Mouse (Mus musculus): ENCODE measurements around the gene Ccl8. TPM values are rescaled to one million over a fixed set of nuclear protein-coding genes. Genes with fewer than 3 reads are reported as not detected.

Gene Ccl8
- polyA plus RNA-seq, 1 experiment from 2014 or later, result not detected

- Histone ChIP-seq H3K27me3 (no peaks in the 10 kb centered on the region), H3K27ac (replicated peaks) (no peak overlapping the region), H3K9me3 (replicated peaks) (no peaks in the 10 kb centered on the region), H3K4me2 (no peak overlapping the region), H3K4me3 (replicated peaks) (no peak overlapping the region), H3K36me3 (replicated peaks) (no peaks in the 10 kb centered on the region), H3K9ac (no peak overlapping the region), H3K4me1 (replicated peaks) (no peaks in the 10 kb centered on the region)
- 65% methylated on average over 4 of the region's 4 CpGs for WGBS (ENCODE audit: insufficient replicate concordance)
- no peak for ATAC-seq (ENCODE audit: insufficient read depth)
Observed at GRCm38 (mm10) chr11:82101087-82101486, 13.9 kb upstream of the Ccl8 start.

GRCm38 (mm10) chr11:82101529-82101928 is 13.5 kb upstream of the Ccl8 start, which contains the start of gene Ccl12:
Gene Ccl12, plus strand, starts transcription at chr11:82101845.
- WGBS (ENCODE audit: insufficient replicate concordance), result 29% methylated on average over 2 of the region's 2 CpGs
- H3K9me3 ChIP-seq (replicated peaks), result no peaks in the 10 kb centered on the region
- no peak for ATAC-seq (ENCODE audit: insufficient read depth)
- H3K4me2 ChIP-seq, result no peak within 1 kb of the TSS
- H3K27me3 ChIP-seq, result no peaks in the 10 kb centered on the region
- no peaks in the 10 kb centered on the region for H3K4me1 ChIP-seq (replicated peaks)
- H3K27ac ChIP-seq (replicated peaks), result no peak within 1 kb of the TSS
- no peak within 1 kb of the TSS for H3K9ac ChIP-seq
- no peak within 1 kb of the TSS for H3K4me3 ChIP-seq (replicated peaks)
- no peaks in the 10 kb centered on the region for H3K36me3 ChIP-seq (replicated peaks)

GRCm38 (mm10) chr11:82109611-82110010 is 5.4 kb upstream of the Ccl8 start:
- H3K4me1 ChIP-seq (replicated peaks), result no peaks in the 10 kb centered on the region
- H3K27ac ChIP-seq (replicated peaks), result no peak overlapping the region
- no peak overlapping the region for H3K9ac ChIP-seq
- no peaks in the 10 kb centered on the region for H3K9me3 ChIP-seq (replicated peaks)
- ATAC-seq (ENCODE audit: insufficient read depth), result no peak
- H3K36me3 ChIP-seq (replicated peaks), result no peaks in the 10 kb centered on the region
- no peaks in the 10 kb centered on the region for H3K27me3 ChIP-seq
- no peak overlapping the region for H3K4me2 ChIP-seq
- no peak overlapping the region for H3K4me3 ChIP-seq (replicated peaks)

GRCm38 (mm10) chr11:82110372-82111248 is 4.4 kb upstream of the Ccl8 start:
- Histone ChIP-seq H3K4me3 (replicated peaks) (no peak overlapping the region), H3K27me3 (no peaks in the 10 kb centered on the region), H3K9me3 (replicated peaks) (no peaks in the 10 kb centered on the region), H3K27ac (replicated peaks) (no peak overlapping the region), H3K36me3 (replicated peaks) (no peaks in the 10 kb centered on the region), H3K9ac (no peak overlapping the region), H3K4me1 (replicated peaks) (no peaks in the 10 kb centered on the region), H3K4me2 (no peak overlapping the region)
- WGBS (ENCODE audit: insufficient replicate concordance), result 53% methylated on average over 6 of the region's 6 CpGs
- ATAC-seq (ENCODE audit: insufficient read depth), result no peak

GRCm38 (mm10) chr11:82116041-82116440 is 1.1 kb downstream of the Ccl8 start:
- Histone ChIP-seq H3K4me3 (replicated peaks) (no peak overlapping the region), H3K9me3 (replicated peaks) (no peaks in the 10 kb centered on the region), H3K4me1 (replicated peaks) (no peaks in the 10 kb centered on the region), H3K27ac (replicated peaks) (no peak overlapping the region), H3K36me3 (replicated peaks) (no peaks in the 10 kb centered on the region), H3K9ac (no peak overlapping the region), H3K4me2 (no peak overlapping the region), H3K27me3 (no peaks in the 10 kb centered on the region)
- WGBS (ENCODE audit: insufficient replicate concordance), result 48% methylated on average over 3 of the region's 3 CpGs
- no peak for ATAC-seq (ENCODE audit: insufficient read depth)

GRCm38 (mm10) chr11:82132977-82133376 is 18.0 kb downstream of the Ccl8 start:
- Histone ChIP-seq H3K36me3 (replicated peaks) (no peaks in the 10 kb centered on the region), H3K4me1 (replicated peaks) (no peaks in the 10 kb centered on the region), H3K4me3 (replicated peaks) (no peak overlapping the region), H3K27ac (replicated peaks) (no peak overlapping the region), H3K4me2 (no peak overlapping the region), H3K9ac (no peak overlapping the region), H3K27me3 (no peaks in the 10 kb centered on the region), H3K9me3 (replicated peaks) (no peaks in the 10 kb centered on the region)
- no peak for ATAC-seq (ENCODE audit: insufficient read depth)
- 37% methylated on average over 1 of the region's 1 CpGs for WGBS (ENCODE audit: insufficient replicate concordance)

- H3K27ac ChIP-seq (replicated peaks), result no peak overlapping the region
- no peaks in the 10 kb centered on the region for H3K27me3 ChIP-seq
- no peak overlapping the region for H3K4me2 ChIP-seq
- H3K9ac ChIP-seq, result no peak overlapping the region
- H3K4me3 ChIP-seq (replicated peaks), result no peak overlapping the region
- ATAC-seq (ENCODE audit: insufficient read depth), result no peak
- no peaks in the 10 kb centered on the region for H3K4me1 ChIP-seq (replicated peaks)
- WGBS (ENCODE audit: insufficient replicate concordance), result 54% methylated on average over 2 of the region's 2 CpGs
- H3K36me3 ChIP-seq (replicated peaks), result no peaks in the 10 kb centered on the region
- no peaks in the 10 kb centered on the region for H3K9me3 ChIP-seq (replicated peaks)
Observed at GRCm38 (mm10) chr11:82136196-82136595, 21.2 kb downstream of the Ccl8 start.

- Histone ChIP-seq H3K4me3 (replicated peaks) (no peak overlapping the region), H3K4me2 (no peak overlapping the region), H3K4me1 (replicated peaks) (no peaks in the 10 kb centered on the region), H3K9me3 (replicated peaks) (no peaks in the 10 kb centered on the region), H3K36me3 (replicated peaks) (no peaks in the 10 kb centered on the region), H3K27ac (replicated peaks) (no peak overlapping the region), H3K27me3 (no peaks in the 10 kb centered on the region), H3K9ac (no peak overlapping the region)
- no peak for ATAC-seq (ENCODE audit: insufficient read depth)
- 53% methylated on average over 7 of the region's 7 CpGs for WGBS (ENCODE audit: insufficient replicate concordance)
Observed at GRCm38 (mm10) chr11:82139492-82140094, 24.6 kb downstream of the Ccl8 start.

- H3K27me3 ChIP-seq, result no peaks in the 10 kb centered on the region
- no peak overlapping the region for H3K27ac ChIP-seq (replicated peaks)
- no peaks in the 10 kb centered on the region for H3K9me3 ChIP-seq (replicated peaks)
- H3K4me2 ChIP-seq, result no peak overlapping the region
- H3K36me3 ChIP-seq (replicated peaks), result no peaks in the 10 kb centered on the region
- WGBS (ENCODE audit: insufficient replicate concordance), result 75% methylated on average over 2 of the region's 2 CpGs
- no peak for ATAC-seq (ENCODE audit: insufficient read depth)
- H3K4me1 ChIP-seq (replicated peaks), result no peaks in the 10 kb centered on the region
- no peak overlapping the region for H3K4me3 ChIP-seq (replicated peaks)
- H3K9ac ChIP-seq, result no peak overlapping the region
Observed at GRCm38 (mm10) chr11:82159126-82159525, 44.1 kb downstream of the Ccl8 start.

- Histone ChIP-seq H3K4me1 (replicated peaks) (no peaks in the 10 kb centered on the region), H3K4me3 (replicated peaks) (no peak overlapping the region), H3K4me2 (no peak overlapping the region), H3K9ac (no peak overlapping the region), H3K27ac (replicated peaks) (no peak overlapping the region), H3K36me3 (replicated peaks) (no peaks in the 10 kb centered on the region), H3K9me3 (replicated peaks) (no peaks in the 10 kb centered on the region), H3K27me3 (no peaks in the 10 kb centered on the region)
- ATAC-seq (ENCODE audit: insufficient read depth), result no peak
- 60% methylated on average over 8 of the region's 8 CpGs for WGBS (ENCODE audit: insufficient replicate concordance)
Observed at GRCm38 (mm10) chr11:82163285-82163684, 48.3 kb downstream of the Ccl8 start.
